In genomic region chr19:56356480-56357373, GRCm38 (mm10) we compare ENCODE assay signal across 8 mouse cellular contexts. TPM values are rescaled to one million over a fixed set of nuclear protein-coding genes. Genes with fewer than 3 reads are reported as not detected.
DNase-seq lines count a peak whose midpoint lies in the region; ATAC-seq and TF ChIP-seq lines count a peak whose summit lies in the region.

No protein-coding gene starts in this region.

- H3K27me3 ChIP-seq in testis, adult 2 months (ENCODE audit: control insufficient read depth, insufficient read depth, low read length), result no peaks in the 10 kb centered on the region
- H3K27me3 ChIP-seq in limb, embryonic 13.5 days, result no peaks in the 10 kb centered on the region
- no peaks in the 10 kb centered on the region for H3K27me3 ChIP-seq in neural tube, embryonic 13.5 days

- no peaks in the 10 kb centered on the region for H3K36me3 ChIP-seq in testis, adult 2 months (ENCODE audit: control insufficient read depth, insufficient read depth, low read length)
- no peaks in the 10 kb centered on the region for H3K36me3 ChIP-seq in limb, embryonic 13.5 days
- no peaks in the 10 kb centered on the region for H3K36me3 ChIP-seq in neural tube, embryonic 13.5 days

- no peak for ATAC-seq in limb, embryonic 13.5 days (ENCODE audit: low FRiP score, low read depth)
- 0 out of 2 replicates have a peak, but pooled peaks have one; percentile 27 for ATAC-seq in neural tube, embryonic 13.5 days (ENCODE audit: low read depth)

- no peak for TF ChIP-seq POLR2A in testis, adult 2 months (IDR thresholded peaks at IDR 0.05; ENCODE audit: control insufficient read depth, low read depth, low read length)

- H3K4me1 ChIP-seq in testis, adult 2 months (ENCODE audit: control insufficient read depth, insufficient read depth, low read length), result no peaks in the 10 kb centered on the region
- 0 out of 2 replicates have a peak, but pooled peaks cover 2% of the 10 kb centered on the region for H3K4me1 ChIP-seq in brown adipose tissue, adult 24 weeks (ENCODE audit: control insufficient read depth, insufficient read depth, insufficient read length, low read length)
- H3K4me1 ChIP-seq in limb, embryonic 13.5 days, result 0 out of 2 replicates have a peak, but pooled peaks cover 4% of the 10 kb centered on the region
- H3K4me1 ChIP-seq in neural tube, embryonic 13.5 days (replicated peaks), result no peaks in the 10 kb centered on the region

- no peak for DNase-seq in testis, postnatal 14 days (ENCODE audit: low spot score)
- peak; percentile 67 to 76 for DNase-seq in frontal cortex, postnatal 25 days (ENCODE audit: low spot score in 2 of 2)
- DNase-seq in kidney, adult 18-20 months, result peak; percentile 76
- peak; percentile 73 for DNase-seq in urinary bladder, postnatal 25 days (ENCODE audit: low spot score)

- H3K9ac ChIP-seq in limb, embryonic 13.5 days, result no peak overlapping the region
- no peak overlapping the region for H3K9ac ChIP-seq in neural tube, embryonic 13.5 days

- H3K4me3 ChIP-seq in testis, adult 2 months (ENCODE audit: control insufficient read depth, low read depth, low read length), result no peak overlapping the region
- peak overlapping the region; percentile 0; the same call in 1 of the 2 replicates for H3K4me3 ChIP-seq in brown adipose tissue, adult 24 weeks (ENCODE audit: insufficient read depth, low read depth, low read length)
- no peak overlapping the region for H3K4me3 ChIP-seq in limb, embryonic 13.5 days
- H3K4me3 ChIP-seq in neural tube, embryonic 13.5 days, result no peak overlapping the region

- TF ChIP-seq CTCF in testis, adult 2 months (IDR thresholded peaks at IDR 0.05; ENCODE audit: control insufficient read depth, insufficient read depth, insufficient replicate concordance, low read depth, low read length), result peak; percentile 79; the same call in 1 of the 2 replicates

- peak overlapping the region; percentile 25; the same call in 1 of the 2 replicates for H3K4me2 ChIP-seq in limb, embryonic 13.5 days (replicated peaks)
- H3K4me2 ChIP-seq in neural tube, embryonic 13.5 days, result no peak overlapping the region

- H3K9me3 ChIP-seq in limb, embryonic 13.5 days, result no peaks in the 10 kb centered on the region
- peaks cover 4% of the 10 kb centered on the region; the same call in 1 of the 2 replicates for H3K9me3 ChIP-seq in neural tube, embryonic 13.5 days

- WGBS in limb, embryonic 13.5 days, result 39% methylated on average over 17 of the region's 17 CpGs
- WGBS in neural tube, embryonic 13.5 days, result 45% methylated on average over 17 of the region's 17 CpGs

- no peak overlapping the region for H3K27ac ChIP-seq in testis, adult 2 months (ENCODE audit: control insufficient read depth, insufficient read depth, low read depth, low read length)
- H3K27ac ChIP-seq in brown adipose tissue, adult 24 weeks (replicated peaks; ENCODE audit: low read depth, low read length), result no peak overlapping the region
- H3K27ac ChIP-seq in limb, embryonic 13.5 days, result no peak overlapping the region
- no peak overlapping the region for H3K27ac ChIP-seq in neural tube, embryonic 13.5 days (replicated peaks)

RNA-seq across cellular contexts. Expression of gene Nrap, which starts 33.1 kb away (rescaled TPM):
- polyA plus RNA-seq in testis, adult 2 months (2012; rRNA removed), result 0.07 and 0.13 TPM in 2 replicates
- 3.8 and 6.4 TPM in 2 replicates for polyA plus RNA-seq in brown adipose tissue, adult 24 weeks (2012; ENCODE audit: insufficient read depth, insufficient read length, missing spikeins)
- 1.00 and 1.1 TPM in 2 replicates for polyA plus RNA-seq in limb, embryonic 13.5 days (2015; fragmentation: Nextera tagmentation; extraction: Ambion mirVana)
- polyA plus RNA-seq in neural tube, embryonic 13.5 days (2015; fragmentation: Nextera tagmentation; extraction: Ambion mirVana), result 0.32 and 0.40 TPM in 2 replicates

RNA-seq across cellular contexts. Expression of gene Casp7, which starts 40.2 kb away (rescaled TPM):
- 1.7 and 2.3 TPM in 2 replicates for polyA plus RNA-seq in testis, adult 2 months (2012; rRNA removed)
- polyA plus RNA-seq in brown adipose tissue, adult 24 weeks (2012; ENCODE audit: insufficient read depth, insufficient read length, missing spikeins), result 5.4 and 8.2 TPM in 2 replicates
- polyA plus RNA-seq in limb, embryonic 13.5 days (2015; fragmentation: Nextera tagmentation; extraction: Ambion mirVana), result 29.3 and 30.1 TPM in 2 replicates
- polyA plus RNA-seq in neural tube, embryonic 13.5 days (2015; fragmentation: Nextera tagmentation; extraction: Ambion mirVana), result 13.8 and 15.7 TPM in 2 replicates
